Mouse (Mus musculus) embryonic facial prominence, embryonic 14.5 days (tissue): Measurements from ENCODE around the gene Gm5286. TPM values are rescaled to one million over a fixed set of nuclear protein-coding genes. Genes with fewer than 3 reads are reported as not detected.
"Not testable (repeated sequence)": the region's sequence is repeated elsewhere in the genome, so short reads cannot be mapped to it uniquely, and the experiment has no call there.

Experiments used
- ATAC-seq: fragments of 200-750 bp; cut with Nextera tagmentation; 2 replicates; pipeline ENCODE4 v1.8.0; 2017; ENCODE audit warnings: low read depth, moderate number of reproducible peaks, moderate TSS enrichment
- DNase-seq: peaks from one replicate; pipeline ENCODE4 v3.0.0-alpha.2; 2015; ENCODE audit warnings: low spot score
- H3K27ac ChIP-seq: fragments of 300-500 bp; sonication (generic); replicated peaks from 2 replicates; pipeline ENCODE4 v1.5.1; 2014; ENCODE audit warnings: low read depth, mild to moderate bottlenecking, low read length, moderate library complexity
- H3K27me3 ChIP-seq: fragments of 300-500 bp; sonication (generic); replicated peaks from 2 replicates; pipeline ENCODE4 v1.6.1; 2014; ENCODE audit warnings: low read length; ENCODE audit not compliant: control insufficient read depth, insufficient read depth
- H3K36me3 ChIP-seq: fragments of 300-500 bp; sonication (generic); 2 replicates; pipeline ENCODE4 v1.6.1; 2014; ENCODE audit warnings: low read length, mixed read lengths; ENCODE audit not compliant: control insufficient read depth, insufficient read depth
- H3K4me1 ChIP-seq: fragments of 300-500 bp; sonication (generic); 2 replicates; pipeline ENCODE4 v1.6.1; 2014; ENCODE audit warnings: antibody characterized with exemption, low read length; ENCODE audit not compliant: control insufficient read depth, insufficient read depth
- H3K4me2 ChIP-seq: fragments of 300-500 bp; sonication (generic); 2 replicates; pipeline ENCODE4 v1.6.1; 2014; ENCODE audit warnings: low read depth, mild to moderate bottlenecking, low read length, moderate library complexity, mixed read lengths
- H3K4me3 ChIP-seq: fragments of 300-500 bp; sonication (generic); 2 replicates; pipeline ENCODE4 v1.5.1; 2014; ENCODE audit warnings: low read depth, mild to moderate bottlenecking, low read length
- H3K9ac ChIP-seq: fragments of 300-500 bp; sonication (generic); 2 replicates; pipeline ENCODE4 v1.6.1; 2014; ENCODE audit warnings: low read depth, mild to moderate bottlenecking, low read length, moderate library complexity, mixed read lengths
- H3K9me3 ChIP-seq: fragments of 300-500 bp; sonication (generic); 2 replicates; pipeline ENCODE4 v1.6.1; 2016; ENCODE audit warnings: low read length; ENCODE audit not compliant: control insufficient read depth
- WGBS: fragments of 180-500 bp; shearing (Covaris S2); extraction: QIAGEN DNeasy Blood & Tissue Kit; methylation state at CpG from one replicate; pipeline ENCODE4 v1.1.7; 2014; 5-methylcytosine and 5-hydroxymethylcytosine counted together
- polyA plus RNA-seq: library from polyadenylated mRNA; unstranded; fragments of >200 nt; fragmentation: Nextera tagmentation; extraction: Ambion mirVana; gene quantifications from 2 replicates; pipeline ENCODE4 v1.2.1, GENCODE M21; 2014

Gm5286 gene
- not detected in 2 replicates for polyA plus RNA-seq

DNA sequence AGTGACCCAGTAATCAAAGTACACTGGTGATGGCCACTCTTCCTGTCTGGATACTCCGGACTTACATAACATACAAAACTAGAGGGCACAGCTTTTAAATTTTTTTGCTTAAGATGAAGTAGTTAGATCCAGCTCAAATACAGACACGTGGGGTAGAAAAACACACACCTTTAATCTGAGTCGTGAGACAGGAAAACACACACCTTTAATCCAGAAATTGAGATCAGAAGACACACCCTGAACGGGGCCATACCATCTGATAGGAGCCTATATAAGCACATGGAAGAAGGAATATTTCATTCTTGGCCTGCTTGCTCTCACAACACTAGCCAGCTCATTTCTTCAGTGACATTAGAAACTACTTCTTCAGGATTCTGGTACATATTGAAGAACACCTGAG is at the start of gene Gm5286:
Gene Gm5286 (plus strand): TSS at position 301 of the 400 bp plus-strand sequence.
- not testable (repeated sequence) for H3K27ac ChIP-seq, H3K9ac ChIP-seq, H3K4me2 ChIP-seq, DNase-seq, H3K27me3 ChIP-seq, H3K36me3 ChIP-seq, ATAC-seq, H3K4me1 ChIP-seq, H3K4me3 ChIP-seq, H3K9me3 ChIP-seq
- WGBS: 85% methylated on average over 2 of the region's 4 CpGs

DNA sequence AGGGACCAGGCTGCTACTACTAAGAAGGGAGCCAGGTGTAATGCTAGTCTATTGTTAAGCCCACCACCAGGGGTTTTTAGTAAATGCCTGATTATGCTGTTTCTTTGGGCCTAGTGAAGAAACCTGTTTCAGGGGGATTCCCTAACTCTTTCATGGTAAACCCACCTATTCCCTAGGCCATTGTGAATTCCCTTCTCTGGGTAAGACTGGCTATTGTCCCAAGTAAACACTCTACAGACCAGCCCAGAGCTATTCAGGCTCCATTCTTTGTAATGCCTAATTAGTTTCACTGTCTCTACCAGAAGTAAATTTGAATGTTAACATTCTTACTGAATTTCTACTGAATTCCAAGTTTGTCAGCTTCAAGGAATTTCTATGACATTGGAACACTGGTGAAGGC is 29.2 kb upstream of the Gm5286 start:
- H3K36me3 ChIP-seq, H3K4me1 ChIP-seq, H3K27ac ChIP-seq, H3K4me2 ChIP-seq, DNase-seq, H3K9ac ChIP-seq, H3K9me3 ChIP-seq, ATAC-seq, H3K27me3 ChIP-seq, H3K4me3 ChIP-seq: not testable (repeated sequence)

DNA sequence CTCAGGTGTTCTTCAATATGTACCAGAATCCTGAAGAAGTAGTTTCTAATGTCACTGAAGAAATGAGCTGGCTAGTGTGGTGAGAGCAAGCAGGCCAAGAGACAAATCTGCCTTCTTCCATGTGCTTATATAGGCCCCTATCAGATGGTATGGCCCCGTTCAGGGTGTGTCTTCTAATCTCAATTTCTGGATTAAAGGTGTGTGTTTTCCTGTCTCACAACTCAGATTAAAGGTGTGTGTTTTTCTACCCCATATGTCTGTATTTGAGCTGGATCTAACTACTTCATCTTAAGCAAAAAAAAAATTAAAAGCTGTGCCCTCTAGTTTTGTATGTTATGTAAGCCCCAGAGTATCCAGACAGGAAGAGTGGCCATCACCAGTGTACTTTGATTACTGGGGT is 18.4 kb upstream of the Gm5286 start, which contains the start of gene Gm10696:
Gene Gm10696 (minus strand): TSS at position 101 of the 400 bp plus-strand sequence.
- H3K4me1 ChIP-seq, H3K9ac ChIP-seq, H3K36me3 ChIP-seq, DNase-seq, H3K27me3 ChIP-seq, H3K27ac ChIP-seq, H3K4me2 ChIP-seq, H3K4me3 ChIP-seq, H3K9me3 ChIP-seq, ATAC-seq: not testable (repeated sequence)
- 100% methylated on average over 1 of the region's 1 CpGs for WGBS

Other genes starting within 250 kb of the Gm5286 start
- gene Tdpoz5, start 235.4 kb upstream of the Gm5286 start, polyA plus RNA-seq: not detected in 2 replicates
- not detected in 2 replicates for gene Gm9125, start 141.8 kb upstream of the Gm5286 start, polyA plus RNA-seq
- gene Gm10697, start 124.1 kb upstream of the Gm5286 start, polyA plus RNA-seq: not detected in 2 replicates
- gene Gm10696, start 18.5 kb upstream of the Gm5286 start, polyA plus RNA-seq: not detected in 2 replicates
- gene Gm4778, start 67.3 kb downstream of the Gm5286 start, polyA plus RNA-seq: not detected in 2 replicates
- gene Them4, start 113.4 kb downstream of the Gm5286 start, polyA plus RNA-seq: 12.2 and 14.9 TPM in 2 replicates
- gene Them5, start 145.4 kb downstream of the Gm5286 start, polyA plus RNA-seq: 20.3 and 26.2 TPM in 2 replicates
- gene C2cd4d, start 165.7 kb downstream of the Gm5286 start, polyA plus RNA-seq: 2.1 and 2.9 TPM in 2 replicates
- gene Rorc, start 176.1 kb downstream of the Gm5286 start, polyA plus RNA-seq: 2.5 and 2.8 TPM in 2 replicates
- gene Lingo4, start 201.8 kb downstream of the Gm5286 start, polyA plus RNA-seq: 0.07 and 0.08 TPM in 2 replicates
- 8.9 and 9.7 TPM in 2 replicates for gene Tdrkh, start 216.6 kb downstream of the Gm5286 start, polyA plus RNA-seq
- gene Mrpl9, start 246.6 kb downstream of the Gm5286 start, polyA plus RNA-seq: 52.4 and 59.4 TPM in 2 replicates
- gene Oaz3, start 247.2 kb downstream of the Gm5286 start, polyA plus RNA-seq: not detected in 2 replicates